Mouse (Mus musculus) stomach, embryonic 14.5 days (tissue): Measurements from ENCODE around the gene Wdr4. TPM values are rescaled to one million over a fixed set of nuclear protein-coding genes. Genes with fewer than 3 reads are reported as not detected.
A peak's percentile ranks its signal among the peaks of the same experiment; 100 is the strongest.

ENCODE experiments used
- ATAC-seq: fragments of 200-750 bp; cut with Nextera tagmentation; 2 replicates; pipeline ENCODE4 v1.8.0; 2017; ENCODE audit warnings: low read depth, moderate TSS enrichment; ENCODE audit not compliant: insufficient number of reproducible peaks, insufficient read depth, low FRiP score
- H3K27ac ChIP-seq: fragments of 300-500 bp; sonication (generic); 2 replicates; pipeline ENCODE4 v1.5.1; 2014; ENCODE audit warnings: mild to moderate bottlenecking, low read length, moderate library complexity, mixed read lengths
- H3K27me3 ChIP-seq: fragments of 300-500 bp; sonication (generic); 2 replicates; pipeline ENCODE4 v1.6.1; 2014; ENCODE audit warnings: low read length, control low read depth, mixed read lengths; ENCODE audit not compliant: control insufficient read depth, insufficient read depth
- H3K36me3 ChIP-seq: fragments of 300-500 bp; sonication (generic); 2 replicates; pipeline ENCODE4 v1.6.1; 2014; ENCODE audit warnings: mild to moderate bottlenecking, control low read depth, low read length, moderate library complexity, mixed read lengths; ENCODE audit not compliant: control insufficient read depth, insufficient read depth
- H3K4me1 ChIP-seq: fragments of 300-500 bp; sonication (generic); 2 replicates; pipeline ENCODE4 v1.6.1; 2014; ENCODE audit warnings: low read length, control low read depth, mixed read lengths; ENCODE audit not compliant: control insufficient read depth, insufficient read depth
- H3K4me2 ChIP-seq: fragments of 300-500 bp; sonication (generic); replicated peaks from 2 replicates; pipeline ENCODE4 v1.6.1; 2014; ENCODE audit warnings: low read depth, low read length, control low read depth
- H3K4me3 ChIP-seq: fragments of 300-500 bp; sonication (generic); 2 replicates; pipeline ENCODE4 v1.5.1; 2014; ENCODE audit warnings: low read depth, low read length, control low read depth
- H3K9ac ChIP-seq: fragments of 300-500 bp; sonication (generic); replicated peaks from 2 replicates; pipeline ENCODE4 v1.6.1; 2014; ENCODE audit warnings: low read depth, mild to moderate bottlenecking, control low read depth, low read length, moderate library complexity, mixed read lengths
- H3K9me3 ChIP-seq: fragments of 300-500 bp; sonication (generic); 2 replicates; pipeline ENCODE4 v1.6.1; 2016; ENCODE audit warnings: low read depth, low read length, control low read depth; ENCODE audit not compliant: control insufficient read depth
- WGBS: fragments of 180-500 bp; shearing (Covaris S2); extraction: QIAGEN DNeasy Blood & Tissue Kit; methylation state at CpG from one replicate; pipeline ENCODE4 v1.1.7; 2014; 5-methylcytosine and 5-hydroxymethylcytosine counted together
- polyA plus RNA-seq: library from polyadenylated mRNA; unstranded; fragments of >200 nt; fragmentation: Nextera tagmentation; extraction: Ambion mirVana; gene quantifications from 2 replicates; pipeline ENCODE4 v1.2.1, GENCODE M21; 2014

Wdr4 gene
- polyA plus RNA-seq, 1 experiment from 2014 or later, result 34.7 TPM

DNA sequence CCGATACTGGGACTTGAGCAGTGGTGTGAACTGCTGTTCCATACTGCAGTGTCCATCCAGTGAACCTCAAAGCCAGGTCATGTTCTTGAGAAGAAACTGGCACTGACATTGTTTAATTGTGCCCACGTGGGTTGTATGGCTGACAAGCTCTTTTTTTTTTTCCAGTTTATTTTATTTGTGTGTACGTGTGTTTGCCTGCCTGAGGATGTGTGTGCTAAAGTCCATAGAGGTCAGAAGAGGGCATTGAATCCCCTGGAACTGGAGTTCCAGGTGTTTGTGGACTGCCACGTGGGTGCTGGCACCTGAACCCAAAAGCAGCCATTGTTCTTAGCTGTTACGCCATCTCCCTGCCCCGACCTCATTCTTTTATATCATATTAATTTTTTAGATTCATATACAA, 45.4 kb downstream of the Wdr4 start:
- no peaks in the 10 kb centered on the region for H3K9me3 ChIP-seq
- H3K4me3 ChIP-seq, result no peak overlapping the region
- 0 out of 2 replicates have a peak, but pooled peaks cover 4% of the 10 kb centered on the region for H3K4me1 ChIP-seq
- no peak overlapping the region for H3K27ac ChIP-seq
- no peak for ATAC-seq
- no peak overlapping the region for H3K4me2 ChIP-seq
- H3K27me3 ChIP-seq, result no peaks in the 10 kb centered on the region
- H3K36me3 ChIP-seq, result peaks cover 10% of the 10 kb centered on the region
- H3K9ac ChIP-seq, result no peak overlapping the region
- 71% methylated on average over 6 of the region's 6 CpGs for WGBS

DNA sequence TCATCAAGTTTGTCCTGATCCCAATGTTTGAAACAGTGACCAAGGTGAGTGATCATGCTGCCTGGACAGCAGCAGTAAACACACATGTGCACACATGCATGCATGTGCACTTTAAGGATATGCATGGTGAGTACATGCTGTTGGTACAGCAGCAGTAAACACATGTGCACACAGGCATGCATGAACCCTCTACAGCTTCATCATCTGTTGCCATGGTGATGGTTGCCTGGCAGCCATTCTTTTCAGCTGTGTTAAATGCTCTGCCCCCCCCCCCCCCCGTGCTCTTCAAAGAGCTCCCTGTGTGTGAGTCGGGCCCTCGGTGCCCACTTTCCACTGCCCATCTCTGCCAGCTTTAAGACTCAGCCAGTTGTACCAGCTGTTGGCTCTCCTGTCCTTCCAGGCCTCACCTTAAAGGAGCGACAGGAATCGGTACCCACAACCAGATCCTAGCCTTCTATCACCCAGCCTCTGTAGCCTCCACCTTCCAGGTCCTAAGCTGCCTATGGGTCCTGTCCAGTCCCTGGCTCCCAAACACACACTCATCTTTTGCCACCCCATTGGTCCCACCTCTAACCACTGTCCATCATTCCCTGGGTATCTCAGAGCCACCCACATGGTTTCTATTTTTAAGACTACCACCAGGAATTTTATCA, 48.9 kb downstream of the Wdr4 start:
- 81% methylated on average over 5 of the region's 5 CpGs for WGBS

DNA sequence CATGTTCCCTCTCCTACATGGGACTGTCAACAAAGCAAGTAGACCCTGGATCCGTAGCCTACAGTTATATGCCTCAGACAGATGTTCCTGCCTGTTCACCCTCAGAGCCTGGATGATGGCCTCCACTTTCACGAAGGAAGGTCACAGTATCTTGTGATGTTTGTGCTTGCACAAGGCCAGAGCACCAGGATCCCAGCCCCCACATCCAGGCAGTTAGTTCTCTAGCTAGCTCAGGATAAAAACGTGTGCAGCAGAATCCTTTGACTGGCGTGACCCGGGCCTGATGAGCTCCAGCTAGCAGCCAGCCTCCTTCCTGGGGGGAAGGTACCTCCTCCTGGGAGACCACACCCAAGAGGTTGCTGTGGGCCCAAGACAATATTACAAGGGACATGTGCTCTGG, 51.3 kb downstream of the Wdr4 start:
- 62% methylated on average over 5 of the region's 5 CpGs for WGBS
- ATAC-seq, result no peak
- H3K9me3 ChIP-seq, result no peaks in the 10 kb centered on the region
- H3K4me2 ChIP-seq, result no peak overlapping the region
- no peaks in the 10 kb centered on the region for H3K4me1 ChIP-seq
- no peak overlapping the region for H3K27ac ChIP-seq
- H3K27me3 ChIP-seq, result no peaks in the 10 kb centered on the region
- H3K36me3 ChIP-seq, result peaks cover 22% of the 10 kb centered on the region
- H3K9ac ChIP-seq, result no peak overlapping the region
- H3K4me3 ChIP-seq, result no peak overlapping the region

More for the DNA sequence above, 48.9 kb downstream of the Wdr4 start:
- Histone ChIP-seq H3K27me3 (no peaks in the 10 kb centered on the region), H3K9me3 (no peaks in the 10 kb centered on the region), H3K36me3 (peaks cover 20% of the 10 kb centered on the region), H3K27ac (no peak overlapping the region), H3K4me2 (no peak overlapping the region), H3K4me3 (no peak overlapping the region), H3K9ac (no peak overlapping the region), H3K4me1 (no peaks in the 10 kb centered on the region)
- ATAC-seq, result no peak

DNA sequence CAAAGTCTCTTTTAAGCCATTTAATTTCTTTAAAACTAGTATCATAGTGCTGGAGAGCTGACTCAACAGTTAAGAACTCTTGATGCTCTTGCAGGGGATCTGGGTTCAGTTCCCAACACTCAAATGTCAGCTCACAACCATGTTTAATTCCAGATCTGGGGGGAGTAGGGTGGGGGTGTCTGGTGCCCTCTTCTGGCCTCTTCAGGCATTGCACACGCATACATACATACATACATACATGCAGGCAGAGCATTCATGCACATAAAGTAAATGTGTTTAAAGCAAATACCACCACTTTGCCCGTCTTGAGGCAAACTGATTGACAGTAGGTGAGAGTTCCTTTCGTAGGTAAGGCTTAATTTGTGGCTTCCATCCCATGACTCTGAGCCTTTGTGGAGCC, 52.9 kb downstream of the Wdr4 start:
- Histone ChIP-seq H3K9ac (no peak overlapping the region), H3K36me3 (peaks cover 18% of the 10 kb centered on the region), H3K4me3 (no peak overlapping the region), H3K4me1 (no peaks in the 10 kb centered on the region), H3K4me2 (no peak overlapping the region), H3K27me3 (no peaks in the 10 kb centered on the region), H3K27ac (no peak overlapping the region), H3K9me3 (no peaks in the 10 kb centered on the region)
- no peak for ATAC-seq
- 87% methylated on average over 3 of the region's 3 CpGs for WGBS

DNA sequence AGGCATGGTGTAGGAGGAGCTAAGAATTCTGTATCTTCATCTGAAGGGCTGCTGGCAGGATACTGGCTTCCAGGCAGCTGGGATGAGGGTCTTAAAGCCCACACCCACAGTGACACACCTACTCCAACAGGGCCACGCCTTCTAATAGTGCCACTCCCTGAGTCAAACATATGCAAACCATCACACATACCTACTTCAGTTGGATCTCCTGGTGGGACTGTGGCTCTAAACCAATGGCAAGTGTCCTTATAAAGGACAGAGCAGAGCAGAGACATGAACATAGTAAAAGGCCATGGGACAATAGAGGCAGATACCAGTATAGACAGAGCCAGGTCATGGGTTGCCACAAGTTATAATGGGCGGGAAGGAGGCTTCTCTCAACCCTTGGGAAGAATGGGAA, 57.3 kb downstream of the Wdr4 start:
- H3K27ac ChIP-seq, result no peak overlapping the region
- no peak overlapping the region for H3K9ac ChIP-seq
- no peaks in the 10 kb centered on the region for H3K4me1 ChIP-seq
- H3K9me3 ChIP-seq, result no peaks in the 10 kb centered on the region
- H3K36me3 ChIP-seq, result peaks cover 15% of the 10 kb centered on the region
- no peak overlapping the region for H3K4me2 ChIP-seq
- ATAC-seq, result no peak
- no peaks in the 10 kb centered on the region for H3K27me3 ChIP-seq
- WGBS, result 93% methylated on average over 2 of the region's 2 CpGs
- no peak overlapping the region for H3K4me3 ChIP-seq

DNA sequence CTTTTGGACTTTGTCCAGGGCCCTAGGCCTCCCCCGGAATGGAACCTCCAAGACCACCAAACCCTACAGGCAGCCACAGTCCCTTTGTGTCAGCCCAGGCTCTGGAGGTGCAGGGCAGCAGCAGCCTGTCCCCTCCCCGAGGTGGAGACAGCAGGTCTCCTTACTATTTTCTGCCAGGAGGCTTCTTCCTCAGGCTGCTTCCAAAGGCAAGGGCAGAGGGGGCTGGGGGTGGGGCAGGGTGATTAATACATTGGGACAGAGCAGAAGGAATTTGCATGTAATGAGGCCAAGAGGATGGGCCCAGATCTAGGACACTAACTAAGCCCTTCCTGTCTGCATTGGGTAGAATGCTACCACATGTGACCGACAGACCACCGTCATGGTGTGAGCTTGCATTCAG, 59.4 kb downstream of the Wdr4 start:
- Histone ChIP-seq H3K27ac (no peak overlapping the region), H3K9me3 (no peaks in the 10 kb centered on the region), H3K27me3 (no peaks in the 10 kb centered on the region), H3K4me3 (no peak overlapping the region), H3K4me2 (no peak overlapping the region), H3K36me3 (peaks cover 8% of the 10 kb centered on the region), H3K9ac (no peak overlapping the region), H3K4me1 (peaks cover 15% of the 10 kb centered on the region)
- ATAC-seq, result no peak
- WGBS, result 70% methylated on average over 4 of the region's 4 CpGs

DNA sequence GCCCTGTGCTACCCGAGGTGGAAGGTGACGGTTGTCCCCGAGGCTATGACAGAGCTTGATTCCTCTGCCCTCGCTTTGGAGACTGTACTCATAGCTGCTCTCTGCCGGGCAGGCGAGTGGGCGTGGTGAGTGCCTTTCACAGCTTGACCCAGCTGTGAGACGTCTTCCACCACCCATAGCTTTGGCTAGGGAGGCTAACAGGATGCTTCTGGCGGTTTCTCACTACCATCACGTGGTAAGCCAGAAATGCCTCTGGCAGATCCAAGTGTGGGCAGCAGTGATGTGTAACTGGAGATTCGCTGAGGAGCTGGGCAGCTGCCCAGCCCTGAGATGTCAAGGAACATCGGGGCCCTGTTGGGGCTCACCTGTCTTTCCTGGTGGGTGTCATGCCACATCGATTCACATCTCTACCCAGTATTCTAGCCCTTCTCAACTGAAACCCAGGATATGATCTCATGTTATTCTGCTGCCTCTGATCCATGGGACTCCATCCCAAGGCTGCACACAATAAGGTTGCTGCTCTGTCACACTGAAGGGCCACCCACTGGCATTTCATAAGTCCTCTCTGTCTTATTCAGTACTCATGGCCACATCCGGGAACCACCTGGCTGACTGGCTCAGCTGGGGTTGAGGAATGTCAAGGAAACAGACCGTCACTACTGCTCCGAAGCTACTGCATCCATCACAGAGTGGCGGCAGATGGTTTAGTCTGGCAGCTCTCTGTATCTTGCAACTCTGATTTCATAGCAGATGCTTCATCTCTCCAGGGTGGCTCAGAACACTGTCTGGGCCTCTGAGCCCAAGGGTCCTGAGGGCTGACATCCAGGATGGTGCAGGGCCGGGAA, 62.8 kb downstream of the Wdr4 start:
- ATAC-seq, result no peak
- peak overlapping the region; percentile 64 for H3K27ac ChIP-seq
- no peak overlapping the region for H3K4me2 ChIP-seq
- peaks cover 8% of the 10 kb centered on the region for H3K36me3 ChIP-seq
- no peak overlapping the region for H3K9ac ChIP-seq
- H3K4me1 ChIP-seq, result peaks cover 31% of the 10 kb centered on the region
- no peaks in the 10 kb centered on the region for H3K27me3 ChIP-seq
- H3K9me3 ChIP-seq, result no peaks in the 10 kb centered on the region
- 48% methylated on average over 18 of the region's 18 CpGs for WGBS
- no peak overlapping the region for H3K4me3 ChIP-seq

DNA sequence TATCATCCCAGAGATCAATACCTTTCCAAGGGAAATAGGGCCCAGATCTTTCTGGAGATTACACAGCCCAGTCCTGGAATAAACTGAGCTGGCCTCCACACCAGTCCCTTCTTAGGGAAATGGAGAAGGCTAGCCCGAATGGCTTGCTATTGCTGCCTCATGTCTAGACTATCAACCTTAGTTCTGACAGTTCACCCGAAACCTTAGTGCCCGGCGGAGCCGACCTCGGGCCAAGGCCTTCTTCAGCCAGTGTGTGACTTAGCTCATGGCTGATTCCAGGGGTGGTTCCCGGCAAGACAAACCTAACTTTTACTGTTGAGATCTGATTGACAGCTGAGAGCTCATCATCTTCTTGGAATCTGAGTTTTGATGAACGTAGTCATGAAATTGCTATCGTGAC, 65.7 kb downstream of the Wdr4 start:
- H3K36me3 ChIP-seq, result peaks cover 4% of the 10 kb centered on the region; the same call in 1 of the 2 replicates
- H3K9ac ChIP-seq, result no peak overlapping the region
- H3K4me1 ChIP-seq, result peaks cover 46% of the 10 kb centered on the region
- 50% methylated on average over 9 of the region's 9 CpGs for WGBS
- no peak for ATAC-seq
- no peaks in the 10 kb centered on the region for H3K9me3 ChIP-seq
- H3K4me3 ChIP-seq, result no peak overlapping the region
- H3K27ac ChIP-seq, result peak overlapping the region; percentile 95
- H3K27me3 ChIP-seq, result no peaks in the 10 kb centered on the region
- H3K4me2 ChIP-seq, result no peak overlapping the region
